Mouse (Mus musculus) urinary bladder, postnatal 10 days (tissue): ENCODE measurements around the gene F8.

ENCODE experiments used
- DNase-seq: peaks from one replicate; pipeline ENCODE4 v3.0.0; 2022; ENCODE audit warnings: low spot score

F8 gene

DNA sequence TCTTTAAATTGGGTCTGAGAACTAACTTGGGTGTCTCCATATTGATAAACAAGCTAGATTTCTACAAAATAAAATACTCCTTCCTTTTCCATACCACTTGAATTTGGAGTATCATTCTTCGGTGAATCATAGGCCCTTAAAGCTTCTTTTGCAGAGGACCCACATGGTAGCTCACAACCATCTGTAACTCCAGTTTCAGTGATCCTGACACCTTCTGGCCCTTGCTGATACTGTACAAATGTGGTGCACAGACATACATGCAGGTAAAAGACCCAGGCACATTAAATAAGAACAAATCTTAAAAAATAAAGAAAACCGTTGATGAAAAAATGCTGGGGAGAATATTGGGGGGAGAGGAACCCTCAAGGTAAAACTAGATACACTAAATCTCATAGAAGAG, 244.2 kb downstream of the F8 start:
- DNase-seq, result no peak

DNA sequence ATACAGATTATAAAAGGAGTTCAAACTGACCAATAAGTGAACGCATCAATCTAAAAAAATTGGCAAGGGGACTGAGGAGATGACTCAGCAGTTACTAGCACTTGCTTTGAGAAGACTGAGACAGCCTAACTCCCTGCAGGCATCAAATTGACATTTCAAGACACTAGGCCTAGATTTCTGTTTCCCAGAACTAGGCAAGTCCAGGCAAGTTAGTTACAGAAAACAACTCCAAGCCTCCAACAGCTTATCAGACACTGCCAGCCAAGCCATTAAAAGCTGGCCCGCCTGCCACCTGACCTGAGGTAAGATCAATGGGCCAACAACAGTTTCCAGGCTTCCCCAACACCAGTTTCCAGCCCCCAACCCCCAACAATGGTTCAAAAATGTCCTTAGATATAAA, 244.7 kb downstream of the F8 start:
- no peak for DNase-seq

DNA sequence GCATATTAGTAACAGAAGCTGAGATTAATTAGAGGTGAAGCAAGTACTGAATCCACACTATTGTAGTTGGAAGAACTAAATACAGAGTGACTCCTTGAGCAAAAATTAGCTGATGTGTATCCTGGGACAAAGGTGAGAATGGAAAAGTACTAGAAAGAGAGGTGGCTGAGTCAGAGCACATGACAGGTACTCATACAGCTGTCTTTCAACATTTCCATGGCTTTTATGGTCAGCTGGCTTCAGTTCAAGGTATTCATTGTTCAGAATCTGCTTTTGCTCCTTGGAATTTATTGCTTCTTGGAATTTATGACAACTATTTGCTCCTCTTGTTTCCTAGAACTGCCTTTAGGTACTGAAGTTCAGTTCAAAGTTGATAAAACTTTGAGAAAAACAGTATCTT, 245.5 kb downstream of the F8 start:
- DNase-seq, result no peak

DNA sequence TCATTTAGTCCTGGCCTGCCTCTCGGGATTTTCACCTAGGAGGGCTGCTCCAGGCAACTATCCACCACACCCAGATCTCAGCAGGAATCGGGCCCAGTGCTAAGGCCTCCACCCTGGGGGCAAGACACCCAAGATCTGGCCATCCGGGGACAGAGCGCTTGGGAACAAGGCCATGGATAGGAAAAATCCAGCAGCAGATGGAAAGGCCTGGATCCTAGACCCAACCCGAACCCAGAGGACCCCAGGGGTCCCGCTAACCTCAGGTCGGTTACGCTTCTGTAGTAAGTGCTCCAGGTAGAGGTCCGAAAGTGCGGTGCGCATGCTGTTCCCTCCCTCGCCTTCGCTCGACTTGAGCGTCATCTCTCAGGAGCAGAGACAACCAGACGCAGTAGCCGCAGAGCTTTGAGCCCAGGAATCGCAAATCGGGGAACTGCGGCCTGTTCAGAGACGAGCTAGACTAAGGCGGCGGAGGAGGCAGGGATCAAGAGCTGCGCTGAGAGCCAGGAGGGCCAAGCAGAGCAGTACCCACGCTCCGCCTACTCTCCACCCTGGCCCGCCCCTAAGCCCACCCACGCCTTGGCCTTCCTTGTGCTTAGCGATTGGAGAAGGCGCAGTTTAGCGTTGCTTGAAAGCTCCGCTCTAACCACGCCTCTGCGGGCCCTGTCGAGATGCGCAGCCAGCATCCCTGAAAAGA, 251.8 kb downstream of the F8 start, which contains the start of gene Mpp1:
Mpp1 (minus strand) TSS at position 550 of the 694 bp plus-strand sequence.
- DNase-seq, result peak; percentile 13

DNA sequence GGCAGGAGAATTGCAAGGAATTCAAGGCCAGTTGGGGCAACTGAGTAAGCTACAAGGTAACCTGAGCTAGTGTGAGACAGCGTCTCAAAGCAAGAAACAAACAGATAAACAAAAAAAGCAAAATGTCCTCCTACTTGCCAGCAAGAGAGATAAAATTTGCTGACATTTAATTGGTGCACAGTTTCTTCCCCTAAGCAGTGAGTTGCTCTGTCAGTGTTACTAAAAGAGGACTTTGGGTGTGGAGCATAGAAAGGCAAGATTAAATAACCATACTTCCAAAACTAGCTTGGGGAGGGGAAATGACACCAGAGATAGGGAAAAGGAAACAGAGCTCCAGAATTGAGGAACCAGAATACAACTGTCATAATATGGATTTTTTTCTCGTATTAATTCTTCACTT, 252.9 kb downstream of the F8 start:
- no peak for DNase-seq

DNA sequence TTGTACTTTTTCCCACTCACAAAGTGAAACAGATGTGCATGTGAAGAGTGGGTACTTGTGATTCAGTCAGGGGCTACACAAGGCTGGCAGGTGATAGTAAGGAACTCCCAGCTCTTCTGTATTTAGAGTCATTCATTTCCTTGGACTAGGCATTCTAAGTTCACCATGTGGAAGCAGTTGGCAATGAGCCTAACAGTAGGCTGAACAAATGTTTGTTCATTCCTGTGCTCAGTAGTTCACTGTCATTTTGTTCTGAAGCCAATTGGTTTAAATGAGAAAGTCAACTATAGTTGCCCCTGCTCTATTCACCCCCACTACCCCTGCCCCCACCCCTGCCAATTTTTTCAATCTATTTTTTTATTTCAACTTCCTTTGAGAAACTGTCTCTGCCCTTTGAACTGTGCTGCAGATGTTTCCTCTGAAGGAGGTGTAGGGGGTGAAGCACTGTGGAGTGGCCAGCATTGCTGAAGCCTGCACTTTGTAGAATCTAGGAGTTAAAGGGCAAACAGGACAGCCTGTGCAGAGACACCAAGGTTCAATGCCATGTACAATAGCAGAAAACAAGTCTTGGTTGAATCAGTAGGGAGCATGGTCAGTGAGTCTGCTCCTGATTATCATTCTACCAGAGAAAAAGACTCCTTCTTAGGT, 254.0 kb downstream of the F8 start:
- no peak for DNase-seq

DNA sequence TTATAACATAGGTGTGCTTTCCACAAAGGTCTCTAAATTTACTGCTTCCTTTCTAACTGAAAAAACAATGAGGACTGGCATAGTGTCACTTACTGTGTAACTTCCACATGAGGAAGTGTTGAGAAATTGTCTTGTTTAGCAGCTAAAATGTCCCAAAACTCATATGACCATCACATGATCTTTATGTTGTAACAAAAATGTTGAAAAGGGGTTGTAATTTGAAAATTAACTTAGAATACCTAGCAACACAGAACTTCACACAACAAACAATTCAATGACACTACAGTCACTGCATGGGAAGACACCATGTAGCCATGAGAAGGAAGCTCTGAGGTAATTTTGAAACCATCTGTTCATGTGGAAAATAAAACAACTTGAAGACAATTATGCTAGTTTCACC, 255.5 kb downstream of the F8 start:
- no peak for DNase-seq

DNA sequence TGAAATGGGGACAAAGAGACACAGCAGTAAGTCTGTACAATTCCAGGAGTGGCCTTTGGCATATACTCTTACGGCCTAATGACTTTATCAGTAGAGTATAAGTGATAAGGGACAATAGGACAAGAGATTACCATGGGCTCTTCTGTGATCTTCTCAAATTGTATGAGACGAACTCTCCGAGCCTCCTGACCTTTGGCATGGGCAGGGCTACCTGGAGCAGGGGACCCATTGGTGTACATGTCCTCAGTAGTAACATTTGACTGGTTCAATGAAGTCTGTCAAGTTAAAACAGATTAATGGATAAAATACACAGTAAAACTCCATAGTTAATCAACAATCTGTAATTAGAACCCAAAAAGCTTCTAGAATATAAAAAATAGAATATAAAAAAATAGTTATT, 256.8 kb downstream of the F8 start:
- DNase-seq, result no peak
